Mouse (Mus musculus): ENCODE results near the gene Bmf. TPM values are rescaled to one million over a fixed set of nuclear protein-coding genes. Genes with fewer than 3 reads are reported as not detected.
A peak's percentile ranks its signal among the peaks of the same experiment; 100 is the strongest.

Gene Bmf
- total and polyA plus RNA-seq, 2 experiments from 2014 or later = 0.99 to 6.8 TPM

GRCm38 (mm10) chr2:118541716-118542115, 7.8 kb downstream of the Bmf start:
- DNase-seq (ENCODE audit: low spot score) (no peak), ATAC-seq (ENCODE audit: low FRiP score) (no peak)
- 88% methylated on average over 3 of the region's 3 CpGs for WGBS
- no peak overlapping the region for H3K9ac ChIP-seq (replicated peaks; ENCODE audit: low read length, poor library complexity, severe bottlenecking)
- peaks cover 2% of the 10 kb centered on the region; the same call in 1 of the 2 replicates for H3K4me1 ChIP-seq (ENCODE audit: insufficient read depth, low read length)
- H3K4me3 ChIP-seq (ENCODE audit: low read depth, low read length) = no peak overlapping the region
- no peak for TF ChIP-seq CTCF (IDR thresholded peaks at IDR 0.05)
- no peak overlapping the region for H3K4me2 ChIP-seq (ENCODE audit: low read depth, low read length, poor library complexity, severe bottlenecking)
- no peaks in the 10 kb centered on the region for H3K36me3 ChIP-seq (ENCODE audit: insufficient read depth, low read length)
- H3K9me3 ChIP-seq (ENCODE audit: low read length) = no peaks in the 10 kb centered on the region
- no peak overlapping the region for H3K27ac ChIP-seq (ENCODE audit: low read depth, low read length)
- H3K27me3 ChIP-seq (ENCODE audit: insufficient read depth, low read length) = no peaks in the 10 kb centered on the region

GRCm38 (mm10) chr2:118540691-118541117, 8.8 kb downstream of the Bmf start:
- no peak for DNase-seq (ENCODE audit: low spot score)
- Histone ChIP-seq H3K4me2 (ENCODE audit: low read depth, low read length, poor library complexity, severe bottlenecking) (no peak overlapping the region), H3K4me3 (ENCODE audit: low read depth, low read length) (no peak overlapping the region), H3K36me3 (ENCODE audit: insufficient read depth, low read length) (no peaks in the 10 kb centered on the region), H3K27me3 (ENCODE audit: insufficient read depth, low read length) (no peaks in the 10 kb centered on the region), H3K4me1 (ENCODE audit: insufficient read depth, low read length) (peaks cover 2% of the 10 kb centered on the region; the same call in 1 of the 2 replicates), H3K9ac (replicated peaks; ENCODE audit: low read length, poor library complexity, severe bottlenecking) (0 out of 2 replicates have a peak overlapping the region, but pooled peaks have one; percentile 29), H3K9me3 (ENCODE audit: low read length) (no peaks in the 10 kb centered on the region), H3K27ac (ENCODE audit: low read depth, low read length) (no peak overlapping the region)
- no peak for ATAC-seq (ENCODE audit: low FRiP score)
- WGBS = 59% methylated on average over 6 of the region's 6 CpGs
- no peak for TF ChIP-seq CTCF (IDR thresholded peaks at IDR 0.05)

DNA sequence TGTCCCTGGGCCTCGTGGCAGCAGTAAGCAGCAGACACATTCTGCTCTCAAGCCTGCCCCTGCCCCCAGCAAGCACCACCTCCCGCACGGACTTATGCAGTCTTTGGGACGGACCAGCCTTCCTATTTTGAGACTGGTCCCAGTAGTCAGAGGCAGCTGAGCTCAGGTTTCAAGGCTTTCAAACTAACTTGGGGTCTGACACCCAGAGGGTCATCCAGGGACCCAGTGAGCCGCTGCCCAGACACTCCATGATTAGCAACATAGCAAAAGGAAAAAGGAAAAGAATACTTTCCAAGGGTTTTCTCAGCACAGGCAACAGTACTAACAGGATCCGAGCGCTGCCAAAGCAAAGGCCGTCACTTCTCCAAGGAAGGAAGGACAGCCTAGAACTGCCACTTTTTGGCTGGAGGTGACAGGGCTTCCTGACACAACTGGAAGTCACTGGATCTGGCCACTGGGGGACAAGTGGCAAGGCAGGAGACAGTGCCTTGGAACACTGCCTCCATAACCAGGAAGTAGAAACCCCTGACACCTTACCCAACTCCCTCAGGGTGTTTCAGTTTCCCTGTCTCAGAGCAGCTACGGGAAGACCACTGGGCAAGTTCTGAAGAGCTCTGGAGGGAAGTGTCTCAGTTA, 9.5 kb downstream of the Bmf start:
- ATAC-seq (ENCODE audit: low FRiP score) = no peak
- H3K4me1 ChIP-seq (ENCODE audit: insufficient read depth, low read length) = peaks cover 2% of the 10 kb centered on the region; the same call in 1 of the 2 replicates
- DNase-seq (ENCODE audit: low spot score) = no peak
- H3K9ac ChIP-seq (replicated peaks; ENCODE audit: low read length, poor library complexity, severe bottlenecking) = no peak overlapping the region
- no peaks in the 10 kb centered on the region for H3K9me3 ChIP-seq (ENCODE audit: low read length)
- 62% methylated on average over 9 of the region's 9 CpGs for WGBS
- H3K27ac ChIP-seq (ENCODE audit: low read depth, low read length) = no peak overlapping the region
- no peaks in the 10 kb centered on the region for H3K36me3 ChIP-seq (ENCODE audit: insufficient read depth, low read length)
- no peak overlapping the region for H3K4me3 ChIP-seq (ENCODE audit: low read depth, low read length)
- no peak overlapping the region for H3K4me2 ChIP-seq (ENCODE audit: low read depth, low read length, poor library complexity, severe bottlenecking)
- no peaks in the 10 kb centered on the region for H3K27me3 ChIP-seq (ENCODE audit: insufficient read depth, low read length)
- TF ChIP-seq CTCF (IDR thresholded peaks at IDR 0.05) = no peak

GRCm38 (mm10) chr2:118539040-118539439, 10.4 kb downstream of the Bmf start:
- no peak for TF ChIP-seq CTCF (IDR thresholded peaks at IDR 0.05)
- DNase-seq (ENCODE audit: low spot score) (no peak), ATAC-seq (ENCODE audit: low FRiP score) (no peak)
- Histone ChIP-seq H3K4me3 (ENCODE audit: low read depth, low read length) (no peak overlapping the region), H3K9ac (replicated peaks; ENCODE audit: low read length, poor library complexity, severe bottlenecking) (no peak overlapping the region), H3K36me3 (ENCODE audit: insufficient read depth, low read length) (no peaks in the 10 kb centered on the region), H3K4me2 (ENCODE audit: low read depth, low read length, poor library complexity, severe bottlenecking) (no peak overlapping the region), H3K27ac (ENCODE audit: low read depth, low read length) (no peak overlapping the region), H3K4me1 (ENCODE audit: insufficient read depth, low read length) (0 out of 2 replicates have a peak, but pooled peaks cover under 1% of the 10 kb centered on the region), H3K9me3 (ENCODE audit: low read length) (no peaks in the 10 kb centered on the region), H3K27me3 (ENCODE audit: insufficient read depth, low read length) (no peaks in the 10 kb centered on the region)
- WGBS = 74% methylated on average over 8 of the region's 8 CpGs

DNA sequence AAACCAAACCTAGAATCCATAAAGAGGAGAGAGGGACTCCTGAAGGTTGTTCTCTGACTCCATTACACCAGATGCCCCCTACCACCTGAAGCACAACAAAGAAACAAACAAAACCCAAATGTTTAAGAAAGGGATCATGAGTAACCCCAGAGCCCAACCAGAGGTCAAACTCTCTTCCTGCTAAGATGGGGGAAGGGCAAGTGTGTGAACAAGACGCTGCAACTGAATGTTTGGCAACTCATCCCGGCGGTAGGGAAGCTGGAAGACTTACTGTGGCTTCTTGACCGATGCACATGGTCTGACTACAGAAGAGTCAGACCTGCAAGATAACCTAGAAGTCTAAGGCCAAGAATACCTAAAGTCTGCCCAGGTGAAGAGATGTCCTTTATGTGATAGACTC, 12.3 kb downstream of the Bmf start:
- 49% methylated on average over 4 of the region's 4 CpGs for WGBS
- Histone ChIP-seq H3K9ac (replicated peaks; ENCODE audit: low read length, poor library complexity, severe bottlenecking) (no peak overlapping the region), H3K27ac (ENCODE audit: low read depth, low read length) (no peak overlapping the region), H3K9me3 (ENCODE audit: low read length) (no peaks in the 10 kb centered on the region), H3K27me3 (ENCODE audit: insufficient read depth, low read length) (no peaks in the 10 kb centered on the region), H3K4me1 (ENCODE audit: insufficient read depth, low read length) (no peaks in the 10 kb centered on the region), H3K4me2 (ENCODE audit: low read depth, low read length, poor library complexity, severe bottlenecking) (no peak overlapping the region), H3K36me3 (ENCODE audit: insufficient read depth, low read length) (no peaks in the 10 kb centered on the region), H3K4me3 (ENCODE audit: low read depth, low read length) (no peak overlapping the region)
- TF ChIP-seq CTCF (IDR thresholded peaks at IDR 0.05) = no peak
- no peak for DNase-seq (ENCODE audit: low spot score)
- no peak for ATAC-seq (ENCODE audit: low FRiP score)

DNA sequence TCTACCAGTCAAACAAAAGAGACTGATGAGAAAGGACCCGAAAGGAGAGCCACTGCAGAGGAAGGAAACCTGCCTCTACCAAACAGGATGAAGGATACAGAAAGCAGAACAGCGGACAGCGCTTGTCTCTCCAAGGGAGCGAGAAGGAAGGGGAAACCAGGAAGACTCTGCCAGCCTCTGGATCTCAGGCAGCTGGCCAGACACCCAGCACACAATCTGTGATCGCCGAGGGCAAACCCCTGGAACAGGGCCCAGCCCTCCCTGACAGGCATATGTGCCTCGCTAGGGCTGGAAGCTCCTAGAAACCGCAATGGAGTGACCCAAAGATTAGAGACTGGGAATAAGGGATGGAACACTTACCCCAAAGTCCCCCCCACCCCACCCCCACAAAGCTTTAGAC, 12.9 kb downstream of the Bmf start:
- Histone ChIP-seq H3K27ac (ENCODE audit: low read depth, low read length) (no peak overlapping the region), H3K27me3 (ENCODE audit: insufficient read depth, low read length) (no peaks in the 10 kb centered on the region), H3K4me3 (ENCODE audit: low read depth, low read length) (no peak overlapping the region), H3K9me3 (ENCODE audit: low read length) (no peaks in the 10 kb centered on the region), H3K36me3 (ENCODE audit: insufficient read depth, low read length) (no peaks in the 10 kb centered on the region), H3K4me1 (ENCODE audit: insufficient read depth, low read length) (no peaks in the 10 kb centered on the region), H3K9ac (replicated peaks; ENCODE audit: low read length, poor library complexity, severe bottlenecking) (no peak overlapping the region), H3K4me2 (ENCODE audit: low read depth, low read length, poor library complexity, severe bottlenecking) (no peak overlapping the region)
- 62% methylated on average over 8 of the region's 8 CpGs for WGBS
- ATAC-seq (ENCODE audit: low FRiP score) (no peak), DNase-seq (ENCODE audit: low spot score) (peak; percentile 69)
- TF ChIP-seq CTCF (IDR thresholded peaks at IDR 0.05) = no peak
